ENCODE assay signal across 12 mouse cellular contexts in the genomic region with DNA sequence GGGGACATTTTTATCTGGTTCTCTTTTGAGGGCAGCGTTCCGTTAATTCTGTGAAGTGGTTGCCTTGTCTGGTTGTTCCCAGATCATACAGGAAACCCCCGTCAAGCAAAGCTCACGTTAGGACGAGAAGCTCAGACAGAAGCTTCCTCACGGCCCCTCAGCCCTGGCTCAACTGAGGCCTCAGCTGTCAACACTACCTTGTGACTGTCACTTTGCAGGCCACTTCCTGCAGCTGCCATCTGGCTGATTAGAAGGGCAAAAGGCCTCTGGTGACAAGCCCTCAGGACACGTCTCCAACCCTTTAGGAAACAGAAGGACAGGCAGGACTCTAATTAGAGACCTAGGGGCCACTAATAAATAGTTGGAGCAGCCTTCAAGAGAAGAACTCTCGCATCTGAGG. TPM values are rescaled to one million over a fixed set of nuclear protein-coding genes. Genes with fewer than 3 reads are reported as not detected.
DNase-seq lines count a peak whose midpoint lies in the region; ATAC-seq lines count a peak whose summit lies in the region.
"Had no signal": no experiment of that assay in that cellular context is flagged by ENCODE, and none has a peak within 500 bp of the region (broad histone marks: within the 10 kb centered on the region; RNA-seq: fewer than 3 reads in every experiment).

No protein-coding gene starts in this region.

- peaks cover 94% of the 10 kb centered on the region for H3K4me1 ChIP-seq in megakaryocyte, embryonic 14.5 days
- H3K4me1 ChIP-seq in heart, embryonic 16.5 days (ENCODE audit: control insufficient read depth, insufficient read depth, low read length) = peaks cover 46% of the 10 kb centered on the region

- ATAC-seq in megakaryocyte, adult 5-6 weeks (ENCODE audit: poor library complexity, severe bottlenecking) = no peak
- ATAC-seq in heart, embryonic 16.5 days (replicated peaks; ENCODE audit: extremely low read depth, insufficient read depth, low FRiP score) = peak; percentile 75
- ATAC-seq: forebrain, embryonic 14.5 days; hindbrain, embryonic 16.5 days had no signal

- H3K9ac ChIP-seq in heart, embryonic 16.5 days (ENCODE audit: low read length) = no peak overlapping the region
- H3K9ac ChIP-seq: liver, embryonic 15.5 days; midbrain, embryonic 12.5 days had no signal

- peak overlapping the region; percentile 73 for H3K4me3 ChIP-seq in megakaryocyte, embryonic 14.5 days (replicated peaks)
- no peak overlapping the region for H3K4me3 ChIP-seq in heart, embryonic 16.5 days (ENCODE audit: low read length)
- H3K4me3 ChIP-seq: liver, embryonic 15.5 days; midbrain, embryonic 12.5 days had no signal

- H3K27ac ChIP-seq in heart, embryonic 16.5 days (ENCODE audit: low read length) = no peak overlapping the region
- H3K27ac ChIP-seq: liver, embryonic 15.5 days; midbrain, embryonic 12.5 days had no signal

- H3K27me3 ChIP-seq in megakaryocyte, embryonic 14.5 days (replicated peaks) = no peaks in the 10 kb centered on the region
- H3K27me3 ChIP-seq in heart, embryonic 16.5 days (ENCODE audit: control insufficient read depth, insufficient read depth, low read length) = peaks cover 2% of the 10 kb centered on the region; the same call in 1 of the 2 replicates

- no peak overlapping the region for H3K4me2 ChIP-seq in heart, embryonic 16.5 days (ENCODE audit: low read depth, low read length)
- H3K4me2 ChIP-seq: liver, embryonic 15.5 days; midbrain, embryonic 12.5 days had no signal

- peaks cover 5% of the 10 kb centered on the region for H3K36me3 ChIP-seq in megakaryocyte, embryonic 14.5 days (replicated peaks; ENCODE audit: low read length)
- no peaks in the 10 kb centered on the region for H3K36me3 ChIP-seq in heart, embryonic 16.5 days (ENCODE audit: control insufficient read depth, insufficient read depth)
- H3K36me3 ChIP-seq: G1E; liver, embryonic 15.5 days; midbrain, embryonic 12.5 days had no signal

- WGBS in heart, embryonic 16.5 days = 6% methylated on average over 8 of the region's 8 CpGs

- DNase-seq in cerebellum, adult 9-10 months = peak; percentile 5
- peak; percentile 19 for DNase-seq in retina, embryonic 14.5 days (ENCODE audit: low spot score)
- DNase-seq in thymus, postnatal 10 days (ENCODE audit: low spot score in 2 of 2) = no peak
- DNase-seq in urinary bladder, postnatal 25 days (ENCODE audit: low spot score) = no peak

- H3K9me3 ChIP-seq in megakaryocyte, embryonic 14.5 days = no peaks in the 10 kb centered on the region
- H3K9me3 ChIP-seq in heart, embryonic 16.5 days (replicated peaks; ENCODE audit: control insufficient read depth, low read length) = no peaks in the 10 kb centered on the region
- H3K9me3 ChIP-seq: G1E; liver, embryonic 15.5 days; midbrain, embryonic 12.5 days had no signal

RNA-seq across cellular contexts. Expression of a gene that starts 35.9 kb away (rescaled TPM):
- polyA plus RNA-seq in megakaryocyte, embryonic 14.5 days (2012; ENCODE audit: insufficient read depth, low replicate concordance) = 97.6 and 235 TPM in 2 replicates
- not detected in 2 replicates for total RNA-seq in megakaryocyte, adult 5-6 weeks (2015)
- total RNA-seq in megakaryocyte, adult 5-6 weeks (2017) = 0.07 and 0.24 TPM in 2 replicates
- polyA plus RNA-seq in heart, embryonic 16.5 days (2015; fragmentation: Nextera tagmentation; extraction: Ambion mirVana) = 0.34 and 0.59 TPM in 2 replicates
- polyA plus RNA-seq: G1E had no signal

Comparison
In these comparisons a context has a peak if more than half of its experiments do, and no peak if none do; other contexts are left out.
1. DNase-seq: peak in cerebellum, adult 9-10 months (single experiment) and retina, embryonic 14.5 days (single experiment); none in thymus, postnatal 10 days (0 of 2) and urinary bladder, postnatal 25 days (single experiment).
2. RNA of a gene that starts 35.9 kb away (polyA plus RNA-seq): 97.6 to 235 TPM in megakaryocyte, embryonic 14.5 days; 0.34 to 0.59 TPM in heart, embryonic 16.5 days; every median in the first group is over 10 times any median in the second.